Mouse (Mus musculus) left cerebral cortex, adult 9 months (tissue): ENCODE results near the gene Nuak1.
A peak's percentile ranks its signal among the peaks of the same experiment; 100 is the strongest.

Source experiments
- DNase-seq, 2 experiments: peaks; one replicate each; pipeline ENCODE4 v3.0.0; 2022; ENCODE audit warnings: low spot score in 2 of 2

Gene Nuak1

DNA sequence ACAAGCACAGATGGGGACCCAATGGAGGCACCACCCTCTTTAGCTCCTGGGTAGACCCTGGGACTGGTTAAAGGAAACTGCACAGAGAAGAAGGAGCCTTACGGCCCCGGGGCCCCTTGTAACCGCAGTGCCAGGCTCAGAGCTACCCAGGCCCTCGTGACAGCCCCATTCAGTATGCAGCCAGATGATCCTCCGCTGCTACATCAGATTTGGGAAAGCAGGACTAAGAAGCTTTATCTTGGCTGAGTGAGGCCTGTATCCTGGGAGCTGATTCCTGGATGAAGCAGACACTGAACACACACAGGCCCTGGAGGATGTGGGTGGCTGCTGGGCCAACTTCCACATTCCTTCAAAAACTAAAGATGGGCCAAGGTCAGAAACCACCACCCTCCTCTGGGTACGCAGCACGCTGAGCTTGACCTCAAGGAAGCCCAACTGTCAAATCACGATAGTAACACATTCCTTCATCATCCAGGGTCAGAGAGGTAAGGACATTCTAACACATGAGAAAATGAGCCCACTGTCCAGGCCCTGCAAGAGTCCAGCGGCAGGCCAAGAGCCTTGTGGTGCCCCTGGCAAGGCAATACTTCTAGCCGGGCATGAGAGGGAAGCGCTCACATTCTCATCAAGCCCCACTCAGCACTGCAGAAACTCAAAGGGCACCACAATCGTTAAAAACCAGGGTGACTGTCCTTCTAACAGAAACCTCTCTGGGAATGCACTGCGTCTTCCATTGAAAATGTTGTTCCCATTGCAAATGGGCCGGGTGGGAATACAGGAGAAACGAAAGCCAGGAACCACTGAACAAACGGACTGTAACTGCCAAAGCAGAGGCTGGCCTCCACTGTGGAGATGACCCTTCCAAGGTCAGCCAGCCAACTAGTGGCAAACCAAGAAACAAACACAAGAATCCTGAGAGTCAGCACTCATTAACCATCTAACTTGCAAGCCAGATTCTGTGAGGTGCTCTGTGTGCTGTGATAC lies 29.0 kb downstream of the Nuak1 start:
- DNase-seq = no peak

DNA sequence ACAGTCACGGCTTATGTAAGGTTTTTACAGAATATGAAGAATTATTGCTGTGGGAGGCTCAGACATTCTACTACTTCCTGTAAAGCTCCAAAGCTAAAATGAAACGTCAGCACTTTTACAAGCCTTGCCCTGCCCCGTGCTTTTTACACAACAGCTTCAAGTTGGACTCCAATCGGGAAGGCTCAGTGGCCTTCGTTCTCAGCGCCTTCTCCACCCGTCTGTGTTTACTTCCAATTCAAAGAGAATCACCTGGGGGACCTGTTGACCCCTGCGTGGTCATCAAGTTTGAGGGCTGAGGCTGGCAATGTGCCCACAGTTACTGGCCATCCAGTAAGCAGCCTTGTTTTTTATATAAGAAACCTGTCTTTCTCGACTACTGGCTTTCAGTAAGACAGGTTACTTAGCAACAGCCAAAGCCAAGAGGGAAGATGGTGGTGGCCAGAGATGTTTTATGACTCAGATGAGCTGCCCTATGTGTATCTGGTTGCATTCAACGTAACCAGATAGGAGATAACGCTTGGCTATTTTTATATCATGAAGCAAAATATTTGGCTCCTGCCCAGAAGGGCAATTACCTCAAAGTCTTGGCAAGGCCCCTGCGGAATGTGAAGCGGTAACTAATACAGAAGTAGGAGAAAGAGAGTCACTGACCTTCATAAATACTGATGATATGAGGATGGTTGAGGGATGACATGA lies 31.3 kb downstream of the Nuak1 start:
- DNase-seq = no peak

DNA sequence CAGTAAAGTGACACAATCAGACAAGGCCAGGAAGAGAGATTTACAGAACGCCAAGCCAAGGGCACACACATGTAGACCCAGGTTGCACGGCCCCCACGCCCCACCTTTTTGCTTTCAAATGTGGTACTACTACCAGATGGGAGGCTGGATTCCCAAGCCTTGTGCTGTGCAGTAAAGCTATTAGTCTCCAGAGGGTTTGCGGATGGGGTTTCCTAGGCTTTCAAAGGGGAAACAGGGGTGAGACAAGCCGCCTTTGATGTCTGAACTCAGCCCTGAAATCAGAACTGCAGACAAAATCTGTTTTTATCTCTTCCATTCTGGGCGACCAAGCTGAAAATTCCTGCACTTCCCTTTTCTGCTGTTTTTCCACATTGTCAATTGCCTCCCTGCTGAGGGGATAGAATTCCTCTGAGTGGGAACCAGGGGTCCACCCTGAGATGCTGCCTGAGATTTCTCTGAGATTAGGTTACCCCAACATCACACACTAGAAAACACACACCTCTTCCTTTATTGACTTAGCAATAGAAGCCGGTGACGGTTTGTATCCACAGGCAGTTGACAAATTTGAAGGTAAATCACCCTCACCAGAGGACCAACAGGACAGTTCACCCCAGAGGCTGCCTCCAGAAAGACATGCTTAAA lies 35.1 kb downstream of the Nuak1 start:
- no peak for DNase-seq

DNA sequence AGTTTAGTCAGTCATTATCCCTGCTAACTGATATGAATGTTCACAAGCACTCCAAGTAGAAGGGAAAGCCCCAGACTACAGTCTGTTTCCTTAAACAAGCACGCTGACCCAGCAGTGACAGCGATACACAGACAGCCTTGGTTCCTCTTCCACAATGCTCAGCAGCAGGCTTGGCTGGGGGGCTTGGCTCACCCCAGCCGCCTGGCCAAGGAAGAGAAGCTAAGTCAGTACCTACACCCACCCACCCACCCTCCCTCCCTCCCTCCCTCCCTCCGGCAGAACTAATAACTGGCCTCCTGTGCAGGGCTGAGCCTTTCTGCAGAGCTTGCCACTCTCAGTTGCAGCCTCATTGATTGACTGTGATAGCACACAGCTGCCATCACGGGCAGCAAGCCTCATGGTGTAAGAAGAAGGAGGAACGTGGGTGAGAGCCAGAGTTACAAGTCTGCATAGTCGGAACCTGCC lies 38.5 kb downstream of the Nuak1 start:
- DNase-seq = peak in 1 of 2 experiments; percentile 72

DNA sequence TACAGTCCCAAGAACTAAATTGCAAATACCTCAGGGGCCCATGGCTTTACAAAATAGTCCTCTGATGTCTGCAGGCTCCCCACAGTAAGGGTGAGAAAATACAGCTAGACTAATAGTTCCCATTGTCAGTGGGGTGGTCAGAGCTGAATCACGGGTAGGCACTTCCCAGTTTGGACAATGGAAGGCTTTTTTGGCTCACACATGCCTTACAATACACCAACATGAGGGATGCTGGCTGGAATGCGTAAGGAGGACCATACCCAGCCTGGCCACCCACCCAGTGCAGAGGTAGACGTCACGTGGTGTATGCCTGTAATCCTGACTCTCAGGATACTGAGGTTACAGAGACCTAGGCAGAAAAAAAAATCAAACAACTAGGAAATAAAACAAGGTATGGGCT lies 39.2 kb downstream of the Nuak1 start:
- no peak for DNase-seq

DNA sequence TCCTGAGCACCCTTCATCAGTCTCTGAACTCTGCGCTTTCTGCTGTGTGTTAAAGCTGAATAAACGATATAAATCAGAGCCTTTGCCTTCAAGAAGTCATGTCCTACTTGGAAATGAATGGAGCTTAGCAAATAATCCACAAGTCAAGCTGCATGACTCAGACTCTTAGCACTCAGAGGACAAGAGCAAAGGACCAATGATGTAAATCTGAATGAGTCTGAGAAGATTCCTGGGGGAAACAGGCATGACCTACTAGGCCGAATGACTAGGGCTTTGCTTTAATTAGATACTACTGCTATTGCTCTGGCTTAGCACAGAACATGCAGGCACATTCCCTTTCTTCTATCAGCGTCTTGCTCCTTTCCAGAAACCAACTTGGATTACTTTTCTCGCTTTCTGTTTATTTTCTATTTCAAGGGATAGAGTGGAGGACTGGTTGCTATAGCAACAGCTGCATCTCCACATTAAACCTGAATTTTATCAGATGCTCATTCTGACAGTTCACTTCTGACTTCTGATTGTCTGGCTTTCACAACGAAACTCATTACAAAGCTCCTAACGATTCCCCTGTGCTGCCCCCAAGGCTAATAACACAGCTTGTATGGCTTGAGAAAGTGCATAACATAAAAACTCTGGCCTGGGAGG lies 40.2 kb downstream of the Nuak1 start:
- DNase-seq = no peak

DNA sequence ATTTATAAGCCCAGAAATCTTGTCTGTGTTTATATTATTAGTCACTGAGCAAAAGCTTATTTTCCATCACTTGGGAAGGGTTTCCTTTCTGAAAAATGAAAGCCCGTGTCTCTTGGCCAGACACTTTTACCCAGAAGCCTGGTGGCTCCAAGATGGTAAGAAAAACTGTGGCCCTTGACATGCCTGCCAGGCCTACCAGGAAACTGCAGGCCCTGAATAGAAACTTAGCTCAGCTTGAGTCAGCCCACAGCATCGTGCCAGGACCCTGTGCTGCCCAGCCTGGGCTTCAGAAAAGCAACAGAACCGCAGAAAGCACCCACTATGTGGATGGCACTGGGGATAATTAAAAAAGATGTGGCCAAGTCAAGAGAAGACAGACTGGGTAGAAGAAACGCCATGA lies 43.1 kb downstream of the Nuak1 start:
- DNase-seq = no peak

DNA sequence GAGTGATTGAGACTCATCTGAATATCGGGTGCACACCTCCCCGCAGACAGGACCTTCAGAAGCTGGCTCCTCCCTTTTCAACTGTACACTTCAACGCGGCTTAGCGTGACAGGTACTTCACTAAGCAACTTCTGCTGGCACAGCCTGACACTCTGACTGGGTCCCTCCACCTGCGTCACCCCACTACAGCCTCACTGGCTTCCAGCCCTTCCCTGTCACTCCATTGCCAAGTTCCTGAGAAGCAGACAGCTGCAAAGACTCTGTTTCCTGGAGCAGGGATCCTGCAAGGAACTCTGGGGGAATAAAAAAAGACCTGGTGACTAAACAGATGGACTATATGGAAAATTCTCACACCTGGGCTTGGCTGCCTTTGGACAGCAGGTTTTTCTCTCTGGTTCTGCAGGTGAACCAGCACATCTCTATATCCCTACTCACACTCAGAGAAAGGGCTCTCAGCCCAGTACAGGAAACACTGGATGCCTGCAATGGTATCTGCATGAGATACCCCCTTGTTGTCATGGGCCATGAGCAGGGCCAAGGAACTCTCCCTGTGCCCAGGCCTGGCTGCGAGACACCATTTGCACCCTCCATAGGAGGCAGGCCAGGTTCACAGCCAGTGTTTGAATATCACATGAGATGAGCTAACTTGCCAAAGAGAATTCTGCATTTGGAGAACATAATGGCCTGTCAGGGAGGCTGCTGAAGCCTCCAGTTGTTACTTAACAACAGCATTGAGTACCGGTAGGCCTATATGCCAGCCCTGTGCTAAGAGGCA lies 44.3 kb downstream of the Nuak1 start:
- DNase-seq = no peak

DNA sequence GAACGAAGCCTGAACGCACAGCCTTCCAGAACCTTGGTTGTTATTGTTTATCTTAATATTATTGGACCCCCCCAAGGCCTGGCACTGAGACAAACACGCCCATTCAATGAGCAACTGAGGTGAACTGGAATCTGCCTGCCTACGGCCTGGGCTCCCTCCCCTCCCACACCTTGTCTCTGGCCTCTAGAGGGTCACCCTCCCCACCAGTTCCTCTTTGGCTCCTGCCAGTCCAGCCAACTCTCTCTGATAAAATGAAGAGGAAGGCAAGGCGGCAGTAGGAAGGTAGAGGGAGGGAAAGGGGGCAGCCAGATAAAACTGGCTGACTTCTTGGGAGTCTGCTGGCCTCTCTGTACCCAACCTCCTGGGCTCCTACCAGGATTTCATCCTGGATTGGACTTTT lies 45.1 kb downstream of the Nuak1 start:
- no peak for DNase-seq

DNA sequence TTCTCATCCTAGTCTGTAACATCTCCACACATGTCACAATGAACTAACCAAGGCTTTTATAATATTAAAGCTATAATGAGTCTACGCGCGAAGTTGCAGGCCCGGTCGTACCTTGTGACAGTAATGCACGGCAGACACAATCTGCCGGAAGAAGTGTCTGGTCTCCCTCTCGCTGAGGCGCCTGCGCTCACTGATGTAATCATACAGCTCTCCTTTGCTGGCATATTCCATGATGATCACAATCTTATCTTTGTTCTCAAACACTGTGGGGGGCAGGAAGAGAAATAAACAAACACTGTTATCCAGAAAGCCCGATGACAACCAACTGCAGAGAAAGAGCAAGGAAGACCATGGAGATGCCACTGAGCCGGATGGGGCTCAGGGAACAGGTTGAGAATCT lies 46.5 kb downstream of the Nuak1 start:
- DNase-seq = no peak

DNA sequence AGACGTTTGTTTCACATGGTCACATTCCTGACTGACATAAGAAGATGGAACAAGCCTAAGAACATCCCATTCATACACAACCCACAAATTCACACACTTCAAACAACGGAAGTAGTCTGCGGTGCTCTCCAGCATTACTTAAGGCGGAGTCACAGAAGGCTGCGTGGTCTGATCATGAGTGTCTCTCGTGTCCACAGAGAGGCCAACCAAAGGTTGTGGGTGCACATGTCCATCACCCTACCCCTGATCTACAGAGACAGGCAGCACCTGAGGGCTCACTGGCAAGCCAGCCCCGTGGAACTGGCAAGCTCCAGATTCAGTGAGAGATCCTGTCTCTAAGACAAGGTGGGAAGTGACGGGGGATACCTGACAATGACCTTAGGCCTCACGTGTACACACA lies 47.0 kb downstream of the Nuak1 start:
- DNase-seq = no peak

DNA sequence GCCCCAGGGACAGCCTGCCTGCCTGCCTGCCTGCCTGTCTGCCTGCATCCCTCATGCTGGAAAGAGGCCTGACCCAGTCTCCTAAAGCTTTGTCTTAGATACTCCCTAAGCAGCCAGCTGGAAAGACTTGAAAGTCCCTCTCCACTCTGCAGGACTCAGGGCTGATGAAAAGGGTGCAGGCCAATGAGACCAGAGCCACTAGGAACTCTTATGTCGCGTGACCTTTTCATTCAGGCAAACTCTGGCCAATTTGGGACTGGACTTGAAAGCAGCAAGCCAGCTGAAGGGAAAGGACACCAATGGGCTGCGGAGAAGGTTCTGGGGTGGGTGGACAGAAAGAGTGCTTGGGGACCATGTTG lies 47.7 kb downstream of the Nuak1 start:
- no peak for DNase-seq

DNA sequence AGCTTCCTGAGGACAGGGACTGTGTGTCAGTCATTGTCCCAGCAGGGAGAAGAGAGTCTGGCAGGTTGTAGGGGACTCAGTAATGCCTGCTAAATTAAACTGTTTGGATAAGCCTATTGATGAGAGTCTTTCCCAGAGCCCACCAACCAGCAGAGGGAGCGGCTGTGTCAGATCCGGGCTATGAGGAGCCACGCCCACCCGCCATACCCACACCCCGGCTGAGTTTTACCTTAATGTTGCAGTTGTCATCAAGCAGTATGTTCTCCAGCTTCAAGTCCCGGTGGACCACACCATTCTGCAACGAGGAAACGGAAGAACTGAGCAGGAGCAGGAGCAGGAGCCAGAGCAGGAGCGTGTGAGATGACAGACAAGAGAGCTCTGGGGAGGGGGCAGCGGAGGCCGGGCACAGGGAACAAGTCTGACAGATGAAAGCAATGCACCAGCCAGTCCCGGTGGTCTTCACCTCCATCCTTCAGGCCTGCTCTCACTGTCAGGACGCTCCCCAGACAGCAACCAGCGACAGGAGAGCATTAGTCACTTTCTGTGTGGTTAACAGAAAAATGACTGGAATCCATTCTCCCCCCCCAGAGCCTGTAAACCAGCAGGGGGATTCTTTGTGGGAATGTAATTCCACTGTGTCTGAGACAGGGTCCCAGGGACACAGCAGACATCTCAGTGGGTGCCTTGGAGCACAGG lies 48.2 kb downstream of the Nuak1 start:
- DNase-seq = no peak

DNA sequence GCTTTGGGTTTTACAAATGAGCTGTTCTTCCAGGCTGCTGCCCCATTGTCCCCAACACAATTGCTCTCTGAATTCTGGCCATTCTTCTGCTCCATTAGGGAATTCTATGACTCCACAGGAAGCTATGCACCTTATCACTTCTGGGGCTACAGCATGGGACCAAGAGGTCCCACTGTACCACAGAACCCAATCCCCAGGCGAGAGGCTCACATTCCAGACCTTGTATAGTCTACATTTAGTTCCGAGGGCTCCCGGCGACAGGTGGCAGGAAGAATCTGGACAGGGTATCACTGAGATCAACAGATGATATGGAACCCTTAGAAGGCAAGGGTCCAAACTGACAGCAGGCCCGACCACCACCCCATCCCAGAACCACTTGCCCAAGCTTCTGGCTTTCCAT lies 50.7 kb downstream of the Nuak1 start:
- DNase-seq = no peak

DNA sequence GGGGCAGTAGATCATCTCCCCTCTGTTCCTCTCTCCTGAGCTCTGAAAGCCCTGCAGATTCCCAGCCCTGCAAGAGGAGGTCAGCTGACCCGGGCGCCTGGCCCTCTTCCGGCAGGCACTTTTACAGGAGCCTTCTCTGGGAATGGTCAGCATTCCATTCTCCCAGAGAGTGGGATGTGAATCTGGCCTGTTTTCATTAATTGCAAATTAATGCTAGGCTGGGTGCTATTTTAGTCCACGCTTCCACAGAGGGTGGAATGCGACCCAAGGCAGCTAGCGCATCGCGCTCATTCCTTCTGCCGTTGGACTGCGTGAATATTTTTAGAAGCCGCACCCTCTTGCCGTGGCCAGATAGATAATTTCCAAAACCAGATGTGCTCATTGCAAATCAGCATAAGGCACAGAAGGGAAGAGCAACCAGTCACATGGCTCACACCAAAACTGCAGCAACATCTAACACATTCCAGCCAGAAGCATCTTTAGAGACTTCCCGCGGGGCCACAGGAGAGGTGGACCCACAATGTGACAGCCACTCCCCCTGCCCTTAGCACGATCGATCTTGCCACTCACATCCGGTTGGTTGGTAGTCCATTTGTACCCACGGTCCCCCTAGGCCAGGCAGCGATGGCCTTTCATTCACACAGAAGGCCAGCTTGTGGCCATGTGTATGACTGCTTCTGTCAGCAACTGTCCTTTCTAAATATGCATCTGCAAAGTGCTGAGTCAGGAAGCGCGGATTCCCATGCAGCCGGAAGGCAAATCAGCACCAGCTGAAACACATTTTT lies 51.8 kb downstream of the Nuak1 start:
- DNase-seq = no peak

DNA sequence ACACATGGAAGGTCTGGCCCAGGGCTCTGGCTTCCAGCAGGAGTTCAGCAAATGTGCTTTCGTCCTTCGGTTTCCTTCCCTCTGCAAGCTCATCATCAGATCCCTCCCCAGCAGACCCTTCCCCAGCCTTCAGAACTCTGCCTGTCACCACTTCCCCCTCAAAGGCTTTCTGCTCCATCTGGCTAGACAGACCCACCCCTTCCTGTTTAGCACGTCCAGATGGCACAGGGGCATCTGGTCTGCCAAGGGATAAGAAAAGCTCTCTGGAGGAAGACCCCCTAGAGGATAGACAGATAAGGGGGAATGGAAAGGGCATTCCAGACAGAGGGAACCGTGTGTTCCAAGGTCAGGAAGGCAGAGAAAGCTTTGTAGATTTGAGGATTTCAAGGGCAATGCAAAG lies 53.1 kb downstream of the Nuak1 start:
- DNase-seq = no peak

DNA sequence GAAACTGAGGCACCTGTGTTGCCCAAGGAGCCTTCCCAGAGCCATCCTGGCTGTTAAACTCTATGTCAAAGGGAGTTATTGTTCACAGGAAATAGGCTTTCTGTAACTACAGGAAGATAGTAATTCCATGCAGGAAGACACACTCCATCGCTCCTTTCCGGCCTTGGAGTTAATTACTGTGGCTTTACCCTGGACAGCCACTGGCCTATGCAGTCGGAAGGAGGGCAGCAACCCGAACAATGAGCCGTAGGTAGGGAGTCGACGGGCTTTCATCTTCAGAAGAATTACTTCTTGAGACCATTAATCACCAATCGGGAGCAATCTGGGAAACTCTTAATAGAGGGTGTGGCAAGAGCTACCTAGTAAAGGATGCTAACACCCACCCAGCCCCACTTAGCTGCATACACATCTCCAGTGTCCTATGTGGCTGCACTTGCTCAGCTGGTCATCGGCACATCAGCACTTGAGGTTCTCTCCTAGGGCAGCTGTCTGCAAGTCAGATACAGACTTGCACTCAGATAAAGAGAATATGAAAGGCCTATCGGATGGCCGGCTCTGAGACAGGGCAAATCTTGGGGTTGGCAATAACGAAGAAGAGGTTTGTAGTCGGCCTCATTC lies 53.7 kb downstream of the Nuak1 start:
- no peak for DNase-seq

DNA sequence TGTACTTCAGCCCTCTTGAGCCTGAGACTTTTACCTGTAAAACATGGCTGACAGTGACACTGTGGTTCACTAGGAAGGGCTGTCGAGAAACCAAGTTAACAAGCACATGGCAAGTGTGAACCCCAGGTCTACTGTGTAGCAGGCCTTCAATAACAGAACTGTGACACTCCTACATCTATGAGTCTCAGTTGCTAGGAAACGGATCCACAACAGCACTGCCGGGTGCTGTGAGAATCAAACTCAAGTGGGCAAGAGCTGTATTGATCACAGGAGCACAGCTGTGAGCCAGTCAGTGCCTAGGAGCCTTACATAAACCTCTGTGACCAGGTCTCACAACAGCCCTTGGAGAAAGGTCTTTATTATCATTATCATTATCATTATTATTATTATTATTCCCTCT lies 54.2 kb downstream of the Nuak1 start:
- DNase-seq = no peak

DNA sequence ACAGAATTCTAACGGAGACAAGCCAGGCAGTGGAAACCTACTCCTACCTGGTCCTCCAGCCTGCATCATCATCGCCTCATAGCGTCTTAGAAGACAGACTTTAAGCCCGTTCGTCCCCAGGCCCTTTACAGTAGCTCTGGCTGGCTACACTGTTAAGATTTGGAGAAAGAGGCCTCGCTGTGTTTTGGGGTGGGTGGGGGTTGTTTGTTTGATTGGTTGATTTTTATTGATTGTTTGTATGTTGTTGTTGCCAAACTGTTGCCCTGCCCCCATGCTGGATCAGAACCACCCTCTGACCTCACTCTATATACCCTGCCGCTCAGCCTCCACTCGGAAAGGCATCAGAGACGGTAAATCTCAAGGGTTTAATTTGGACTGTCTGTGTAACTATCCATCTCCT lies 55.6 kb downstream of the Nuak1 start:
- no peak for DNase-seq
